Mouse (Mus musculus) gastrocnemius, adult 2 months (tissue): ENCODE data around the gene Hacd3. TPM values are rescaled to one million over a fixed set of nuclear protein-coding genes. Genes with fewer than 3 reads are reported as not detected.
"Not testable (repeated sequence)": the region's sequence is repeated elsewhere in the genome, so short reads cannot be mapped to it uniquely, and the experiment has no call there.

Experiments used
- DNase-seq: peaks from one replicate; pipeline ENCODE4 v3.0.0; 2022
- H3K27ac ChIP-seq: fragments of 200-600 bp; 2 replicates; pipeline ENCODE4 v1.8.1; 2022; ENCODE audit warnings: mild to moderate bottlenecking
- H3K4me3 ChIP-seq: fragments of 200-600 bp; 2 replicates; pipeline ENCODE4 v1.8.1; 2022; ENCODE audit warnings: mild to moderate bottlenecking, moderate library complexity
- CTCF ChIP-seq: fragments of 200-600 bp; IDR thresholded peaks from 2 replicates; pipeline ENCODE4 v1.8.1; 2022; ENCODE audit warnings: antibody characterized with exemption, mild to moderate bottlenecking, moderate library complexity
- intact Hi-C: fragments of 180-260 bp; cut with DNase I; formaldehyde crosslinking; loops from one replicate; pipeline ENCODE4 v1.15.1; 2025
- long read RNA-seq, 2 experiments: library from polyadenylated mRNA; stranded (forward); transcript quantifications; one replicate each; pipeline ENCODE4 v2.0.0; 2021
- total RNA-seq, 2 experiments: library from RNA; stranded (reverse); gene quantifications; 2 replicates each; pipeline ENCODE4 v1.2.3; 2021

The Hacd3 gene
- total RNA-seq = 10 to 100 TPM in 1 of 2 experiments, 1 to 10 TPM in 1; 9.0 to 10.8 TPM
- long read RNA-seq, experiment 1, transcript Hacd3-201 (11 exons, 2,709 nt) = major isoform, 13 of 18 reads
- long read RNA-seq, experiment 1, partial matches to known transcripts = 1 of 18 reads
- long read RNA-seq, experiment 1, other reads (novel, unspliced or antisense) = 4 of 18 reads
- long read RNA-seq, experiment 2, transcript Hacd3-201 (11 exons, 2,709 nt) = major isoform, 12 of 16 reads
- long read RNA-seq, experiment 2, partial matches to known transcripts = 2 of 16 reads
- long read RNA-seq, experiment 2, other reads (novel, unspliced or antisense) = 2 of 16 reads

GRCm38 (mm10) chr9:65020991-65021886, at the start of gene Hacd3:
Gene Hacd3 (minus strand): TSS chr9:65021693.
- peak within 1 kb of the TSS; percentile 100 for H3K4me3 ChIP-seq
- TF ChIP-seq CTCF = no peak
- intact Hi-C loops = no loop called here
- peak within 1 kb of the TSS; percentile 96 for H3K27ac ChIP-seq
- DNase-seq = peak; percentile 95

DNA sequence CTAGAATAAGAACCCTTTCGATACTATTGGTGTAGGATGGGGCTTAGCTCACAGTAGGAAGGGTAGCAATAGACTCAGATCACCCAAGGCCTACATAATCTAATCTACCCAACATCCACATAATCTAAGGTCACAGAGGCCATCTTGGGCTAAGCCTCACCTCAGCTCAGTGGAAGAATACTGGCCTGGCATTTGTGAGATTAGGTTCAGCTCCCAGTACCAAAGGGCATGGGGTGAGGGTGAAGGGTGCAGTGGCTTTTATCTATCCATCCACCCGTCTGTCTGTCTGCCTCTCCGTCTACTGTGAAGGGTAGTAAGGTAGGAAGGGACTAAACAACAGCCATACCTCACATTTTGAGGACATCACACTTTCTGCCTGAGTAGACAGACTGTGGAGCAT, 49.1 kb upstream of the Hacd3 start:
- no peak for TF ChIP-seq CTCF
- intact Hi-C loops = no loop called here
- no peak overlapping the region for H3K4me3 ChIP-seq
- H3K27ac ChIP-seq = no peak overlapping the region
- no peak for DNase-seq

DNA sequence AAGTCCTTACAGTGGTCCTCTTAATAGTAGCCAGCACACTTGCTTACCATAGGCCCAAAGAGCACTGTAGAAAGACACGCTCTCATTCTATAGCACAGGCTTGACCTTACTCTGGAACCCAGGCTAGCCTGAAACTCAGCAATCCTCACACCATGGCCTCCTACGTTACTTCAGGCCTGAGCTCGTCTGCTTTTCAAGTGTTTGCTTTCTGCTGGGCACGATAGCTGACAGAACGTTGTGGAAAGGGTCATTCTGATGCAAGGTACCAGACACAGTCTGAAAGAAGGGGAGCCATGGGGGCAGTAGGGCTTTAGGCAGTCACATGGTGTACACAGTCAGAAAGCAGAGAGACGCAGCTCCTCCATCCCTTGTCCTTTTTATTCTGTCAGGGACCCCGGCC, 42.8 kb upstream of the Hacd3 start:
- Histone ChIP-seq H3K27ac (no peak overlapping the region), H3K4me3 (no peak overlapping the region)
- TF ChIP-seq CTCF = no peak
- intact Hi-C loops = no loop called here
- no peak for DNase-seq

- no peak overlapping the region for H3K4me3 ChIP-seq
- intact Hi-C loops = no loop called here
- H3K27ac ChIP-seq = no peak overlapping the region
- DNase-seq = no peak
- no peak for TF ChIP-seq CTCF
Measured at GRCm38 (mm10) chr9:65050981-65051380, 29.5 kb upstream of the Hacd3 start.

- no peak for DNase-seq
- Histone ChIP-seq H3K27ac (peak overlapping the region; percentile 88), H3K4me3 (no peak overlapping the region; the same call in 1 of the 2 replicates)
- TF ChIP-seq CTCF = no peak
- intact Hi-C loops = loop anchor here (2.0 kb wide), 1 partner anchor 27 kb away; no protein-coding TSS in a partner anchor
Measured at GRCm38 (mm10) chr9:65049422-65049821, 27.9 kb upstream of the Hacd3 start.

DNA sequence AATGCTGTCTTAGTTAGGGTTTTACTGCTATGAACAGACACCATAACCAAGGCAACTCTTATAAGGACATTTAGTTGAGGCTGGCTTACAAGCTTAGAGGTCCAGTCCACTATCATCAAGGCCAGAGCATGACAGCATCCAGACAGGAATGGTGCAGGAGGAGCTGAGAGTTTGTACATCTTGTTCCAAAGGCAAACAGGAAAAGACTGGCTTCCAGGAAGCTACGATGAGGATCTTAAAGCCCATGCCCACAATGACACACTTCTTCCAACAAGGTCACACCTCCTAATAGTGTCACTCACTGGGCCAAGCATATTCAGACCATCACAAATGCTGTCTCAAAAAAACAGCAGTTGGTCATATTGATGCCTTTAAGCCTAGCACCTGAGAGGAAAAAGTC, 25.5 kb upstream of the Hacd3 start:
- no peak for TF ChIP-seq CTCF
- no peak overlapping the region for H3K4me3 ChIP-seq
- intact Hi-C loops = no loop called here
- H3K27ac ChIP-seq = no peak overlapping the region
- DNase-seq = no peak

DNA sequence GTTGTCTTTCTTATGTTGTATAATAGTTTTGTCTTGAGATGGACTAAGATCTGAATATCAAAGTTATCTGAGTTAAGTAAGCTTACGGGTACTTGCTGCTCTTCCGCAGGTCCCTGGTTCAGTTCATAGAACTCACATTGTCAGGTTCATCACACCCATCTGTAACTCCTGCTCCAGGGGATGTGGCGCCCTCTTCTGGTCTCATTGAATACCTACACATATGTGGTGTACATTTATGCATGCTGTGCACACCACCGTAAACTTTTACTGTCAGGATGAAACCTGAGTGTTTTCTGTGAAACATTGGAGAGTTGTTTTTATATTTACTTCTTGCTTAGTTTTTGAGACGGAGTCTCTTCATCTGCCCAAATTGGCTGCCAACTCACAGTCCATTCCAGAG, 19.9 kb upstream of the Hacd3 start:
- TF ChIP-seq CTCF = peak; percentile 39; the same call in 1 of the 2 replicates
- intact Hi-C loops = no loop called here
- no peak for DNase-seq
- H3K27ac ChIP-seq = no peak overlapping the region
- H3K4me3 ChIP-seq = no peak overlapping the region

- H3K27ac ChIP-seq = peak overlapping the region; percentile 73
- intact Hi-C loops = no loop called here
- no peak for TF ChIP-seq CTCF
- peak overlapping the region; percentile 23; the same call in 1 of the 2 replicates for H3K4me3 ChIP-seq
- DNase-seq = no peak
Measured at GRCm38 (mm10) chr9:65036861-65037260, 15.4 kb upstream of the Hacd3 start.

DNA sequence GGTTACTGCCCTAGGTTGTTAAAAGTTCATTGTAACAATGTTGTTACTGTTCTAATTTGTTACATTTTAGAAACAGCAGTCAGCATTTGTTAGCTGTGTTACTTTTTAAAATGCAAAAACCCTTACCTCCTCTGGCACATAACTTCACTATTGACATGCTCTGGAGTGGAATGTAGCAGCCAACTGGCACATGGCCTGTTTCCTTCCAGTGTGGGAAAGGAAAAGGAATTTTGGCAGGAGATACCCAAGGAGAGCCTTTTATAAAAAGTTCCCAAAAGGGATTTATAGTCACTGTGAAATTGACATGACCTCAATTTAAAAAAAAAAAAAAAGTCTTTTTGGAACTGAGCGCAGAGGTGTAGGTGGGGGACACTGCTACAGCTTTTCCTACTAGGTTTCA, 15.0 kb upstream of the Hacd3 start:
- intact Hi-C loops = no loop called here
- no peak for TF ChIP-seq CTCF
- DNase-seq = peak; percentile 65
- peak overlapping the region; percentile 23; the same call in 1 of the 2 replicates for H3K4me3 ChIP-seq
- H3K27ac ChIP-seq = peak overlapping the region; percentile 73

DNA sequence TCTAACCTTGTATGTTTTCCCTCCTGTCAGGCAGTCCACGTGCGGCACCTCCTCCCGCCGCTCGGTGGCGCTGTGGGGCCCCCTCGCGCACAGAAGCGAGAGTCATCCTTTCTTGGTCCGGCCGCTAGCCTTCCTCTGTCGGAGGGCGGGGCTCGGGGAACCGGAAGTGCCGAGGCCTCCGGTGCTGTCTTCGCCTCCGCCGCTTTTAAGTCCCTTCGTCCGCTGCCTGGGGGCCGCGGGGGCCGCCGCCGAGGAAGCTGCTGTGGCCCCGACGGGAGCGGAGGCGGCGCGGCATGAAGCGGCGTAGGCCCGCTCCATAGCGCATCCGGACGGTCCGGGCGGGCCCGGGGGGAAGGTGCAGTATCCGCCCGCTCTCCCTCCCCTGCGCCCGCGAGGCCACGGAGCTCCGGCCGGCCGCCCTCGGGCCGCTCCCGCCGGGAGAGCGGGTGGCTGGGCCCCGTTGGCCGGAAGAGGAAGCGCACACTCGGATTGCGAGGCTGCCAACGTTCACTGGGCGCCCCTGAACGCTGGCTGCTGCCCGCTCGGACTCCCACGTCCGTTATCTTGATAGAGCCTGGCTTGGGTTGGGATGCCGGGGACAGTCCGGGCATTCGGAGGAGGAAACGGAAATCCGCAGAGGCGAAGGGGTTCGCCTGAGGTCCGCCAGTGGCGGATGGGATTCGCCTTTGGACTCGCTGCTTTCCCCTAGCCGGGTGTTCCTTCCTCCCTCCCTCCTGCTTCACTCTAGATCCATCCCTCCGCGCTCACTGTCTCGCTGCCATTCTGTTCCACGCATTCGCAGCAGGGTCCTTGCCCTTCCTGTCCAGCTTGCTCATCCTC, 11.0 kb upstream of the Hacd3 start, which contains the start of gene Dpp8:
TSS of gene Dpp8 (plus strand) at position 146 of the 840 bp plus-strand sequence.
- Histone ChIP-seq H3K27ac (peak within 1 kb of the TSS; percentile 98), H3K4me3 (peak within 1 kb of the TSS; percentile 99)
- intact Hi-C loops = loop anchor here (5.0 kb wide), 1 partner anchor 85 kb away; no protein-coding TSS in a partner anchor
- peak; percentile 96 for DNase-seq
- peak; percentile 97 for TF ChIP-seq CTCF

DNA sequence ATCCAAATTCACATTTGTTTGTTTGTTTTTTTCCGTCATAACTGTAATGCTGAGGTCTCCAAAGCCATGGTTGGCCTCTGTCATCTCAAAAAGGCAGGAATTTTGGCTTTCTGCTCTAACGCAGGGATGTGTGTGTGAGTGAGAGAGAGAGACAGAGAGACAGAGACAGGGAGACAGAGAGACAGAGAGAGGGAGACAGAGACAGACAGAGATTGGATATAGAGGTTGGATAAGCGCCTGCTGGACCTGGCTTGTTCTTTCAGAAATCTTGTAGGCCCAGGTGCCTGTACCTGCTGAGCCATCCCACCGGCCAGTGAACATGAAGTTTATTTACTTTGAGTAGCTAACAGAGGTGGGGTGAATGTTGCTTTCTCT, 10.4 kb upstream of the Hacd3 start:
- DNase-seq = no peak
- TF ChIP-seq CTCF = no peak
- Histone ChIP-seq H3K4me3 (peak overlapping the region; percentile 99), H3K27ac (peak overlapping the region; percentile 98)
- intact Hi-C loops = loop anchor here (5.0 kb wide), 1 partner anchor 85 kb away; no protein-coding TSS in a partner anchor

GRCm38 (mm10) chr9:65031355-65031754, 9.9 kb upstream of the Hacd3 start:
- intact Hi-C loops = loop anchor here (5.0 kb wide), 1 partner anchor 86 kb away; no protein-coding TSS in a partner anchor
- DNase-seq, H3K27ac ChIP-seq, H3K4me3 ChIP-seq: not testable (repeated sequence)
